Mouse (Mus musculus) left cerebral cortex, postnatal 14 days (tissue): ENCODE results near the gene Nhsl2. TPM values are rescaled to one million over a fixed set of nuclear protein-coding genes. Genes with fewer than 3 reads are reported as not detected.

ENCODE experiments used
- DNase-seq, 2 experiments: peaks; one replicate each; pipeline ENCODE4 v3.0.0; 2021 to 2022; ENCODE audit warnings: low spot score in 2 of 2, mixed read lengths in 1 of 2
- intact Hi-C: fragments of 180-260 bp; cut with DNase I; formaldehyde crosslinking; loops from one replicate; pipeline ENCODE4 v1.15.1; 2025
- total RNA-seq, 2 experiments: library from RNA; stranded (reverse); gene quantifications; 2 replicates each; pipeline ENCODE4 v1.2.3; 2021

The Nhsl2 gene
- total RNA-seq, 2 experiments from 2014 or later: 26.7 to 29.3 TPM

- no peak for DNase-seq
- intact Hi-C loops: no loop called here
These were observed 114.5 kb downstream of the Nhsl2 start for GRCm38 (mm10) chrX:101963711-101964110.

GRCm38 (mm10) chrX:101973028-101973427, 123.8 kb downstream of the Nhsl2 start:
- DNase-seq: no peak
- intact Hi-C loops: no loop called here

GRCm38 (mm10) chrX:101976931-101977330, 127.7 kb downstream of the Nhsl2 start:
- intact Hi-C loops: no loop called here
- DNase-seq: no peak

- intact Hi-C loops: no loop called here
- DNase-seq: no peak
These were observed 129.7 kb downstream of the Nhsl2 start for GRCm38 (mm10) chrX:101978861-101979260.

- no peak for DNase-seq
- intact Hi-C loops: no loop called here
These were observed 130.1 kb downstream of the Nhsl2 start for GRCm38 (mm10) chrX:101979267-101979666.

- DNase-seq: no peak
- intact Hi-C loops: loop anchor here (5.0 kb wide), 1 partner anchor 87 kb away; no protein-coding TSS in a partner anchor
These were observed 131.4 kb downstream of the Nhsl2 start for GRCm38 (mm10) chrX:101980586-101980985.

- no peak for DNase-seq
- intact Hi-C loops: loop anchor here (5.0 kb wide), 1 partner anchor 86 kb away; no protein-coding TSS in a partner anchor
These were observed 132.3 kb downstream of the Nhsl2 start for GRCm38 (mm10) chrX:101981450-101981849.

GRCm38 (mm10) chrX:101983638-101984037, 134.5 kb downstream of the Nhsl2 start:
- DNase-seq: no peak
- intact Hi-C loops: loop anchor here (5.0 kb wide), 1 partner anchor 84 kb away; no protein-coding TSS in a partner anchor

- DNase-seq: no peak
- intact Hi-C loops: no loop called here
These were observed 137.6 kb downstream of the Nhsl2 start for GRCm38 (mm10) chrX:101986657-101987367.

GRCm38 (mm10) chrX:101993841-101994571, 144.8 kb downstream of the Nhsl2 start:
- DNase-seq: peak; percentile 76 to 89
- intact Hi-C loops: no loop called here

GRCm38 (mm10) chrX:101996726-101997125, 147.5 kb downstream of the Nhsl2 start:
- DNase-seq: no peak
- intact Hi-C loops: no loop called here

GRCm38 (mm10) chrX:102003632-102004315, 154.6 kb downstream of the Nhsl2 start:
- DNase-seq: peak; percentile 62 to 78
- intact Hi-C loops: loop anchor here (5.0 kb wide), 1 partner anchor 64 kb away; no protein-coding TSS in a partner anchor

- intact Hi-C loops: loop anchor here (5.0 kb wide), 1 partner anchor 63 kb away; no protein-coding TSS in a partner anchor
- DNase-seq: peak in 1 of 2 experiments; percentile 51
These were observed 155.2 kb downstream of the Nhsl2 start for GRCm38 (mm10) chrX:102004370-102004769.

- intact Hi-C loops: no loop called here
- no peak for DNase-seq
These were observed 156.0 kb downstream of the Nhsl2 start for GRCm38 (mm10) chrX:102005141-102005641.

- DNase-seq: no peak
- intact Hi-C loops: no loop called here
These were observed 158.8 kb downstream of the Nhsl2 start for GRCm38 (mm10) chrX:102007935-102008334.

GRCm38 (mm10) chrX:102017213-102017923, 168.2 kb downstream of the Nhsl2 start:
- no peak for DNase-seq

GRCm38 (mm10) chrX:102018890-102019289, 169.7 kb downstream of the Nhsl2 start:
- peak in 1 of 2 experiments; percentile 15 for DNase-seq
- intact Hi-C loops: no loop called here

More at GRCm38 (mm10) chrX:102017213-102017923, 168.2 kb downstream of the Nhsl2 start:
- intact Hi-C loops: no loop called here

- intact Hi-C loops: no loop called here
- DNase-seq: no peak
These were observed 170.5 kb downstream of the Nhsl2 start for GRCm38 (mm10) chrX:102019471-102020240.
